Mouse (Mus musculus) fat pad, adult 2 months (tissue): ENCODE results near the gene Cdk12.

Experiments
- DNase-seq: peaks from one replicate; pipeline ENCODE4 v3.0.0-alpha.2; 2011; ENCODE audit warnings: low read depth, low spot score; ENCODE audit errors: extremely low read depth

Cdk12 gene

GRCm38 (mm10) chr11:98313790-98314323 is 111.0 kb downstream of the Cdk12 start:
- no peak for DNase-seq

GRCm38 (mm10) chr11:98317479-98317878 is 114.6 kb downstream of the Cdk12 start:
- DNase-seq, result no peak

GRCm38 (mm10) chr11:98318421-98319116 is 115.7 kb downstream of the Cdk12 start:
- no peak for DNase-seq

- DNase-seq, result no peak
Observed at GRCm38 (mm10) chr11:98319120-98319519, 116.3 kb downstream of the Cdk12 start.

- no peak for DNase-seq
Observed at GRCm38 (mm10) chr11:98319544-98319943, 116.7 kb downstream of the Cdk12 start.

- no peak for DNase-seq
Observed at GRCm38 (mm10) chr11:98319944-98320343, 117.1 kb downstream of the Cdk12 start.

GRCm38 (mm10) chr11:98320381-98320780 is 117.5 kb downstream of the Cdk12 start:
- DNase-seq, result no peak

- DNase-seq, result no peak
Observed at GRCm38 (mm10) chr11:98320806-98321676, 118.2 kb downstream of the Cdk12 start.

GRCm38 (mm10) chr11:98321677-98322003 is 118.8 kb downstream of the Cdk12 start:
- DNase-seq, result no peak

- no peak for DNase-seq
Observed at GRCm38 (mm10) chr11:98322159-98322558, 119.3 kb downstream of the Cdk12 start.

- DNase-seq, result no peak
Observed at GRCm38 (mm10) chr11:98323136-98323866, 120.4 kb downstream of the Cdk12 start.

- no peak for DNase-seq
Observed at GRCm38 (mm10) chr11:98323933-98324332, 121.1 kb downstream of the Cdk12 start.

- DNase-seq, result no peak
Observed at GRCm38 (mm10) chr11:98325191-98325820, 122.4 kb downstream of the Cdk12 start.

GRCm38 (mm10) chr11:98325821-98326218 is 123.0 kb downstream of the Cdk12 start:
- DNase-seq, result no peak

GRCm38 (mm10) chr11:98326741-98327135 is 123.9 kb downstream of the Cdk12 start:
- DNase-seq, result no peak

- DNase-seq, result no peak
Observed at GRCm38 (mm10) chr11:98327136-98328030, 124.5 kb downstream of the Cdk12 start.

- DNase-seq, result no peak
Observed at GRCm38 (mm10) chr11:98328031-98328370, 125.1 kb downstream of the Cdk12 start.
